Mouse (Mus musculus) G1E (cell line): Measurements from ENCODE around the gene Rpl10-ps3.

ENCODE experiments used
- CTCF ChIP-seq: IDR thresholded peaks from 2 replicates; pipeline ENCODE4 v1.5.1; 2012; ENCODE audit warnings: low read depth, low read length, inconsistent platforms, mixed read lengths
- GATA1 ChIP-seq: IDR thresholded peaks from 2 replicates; pipeline ENCODE4 v1.6.1; 2012; ENCODE audit warnings: borderline replicate concordance, low read length, inconsistent platforms, mixed read lengths
- TAL1 ChIP-seq: conservative IDR thresholded peaks from 2 replicates; pipeline ENCODE4 v1.6.1; 2012; ENCODE audit warnings: low read depth, low read length, inconsistent platforms, mixed read lengths

DNA sequence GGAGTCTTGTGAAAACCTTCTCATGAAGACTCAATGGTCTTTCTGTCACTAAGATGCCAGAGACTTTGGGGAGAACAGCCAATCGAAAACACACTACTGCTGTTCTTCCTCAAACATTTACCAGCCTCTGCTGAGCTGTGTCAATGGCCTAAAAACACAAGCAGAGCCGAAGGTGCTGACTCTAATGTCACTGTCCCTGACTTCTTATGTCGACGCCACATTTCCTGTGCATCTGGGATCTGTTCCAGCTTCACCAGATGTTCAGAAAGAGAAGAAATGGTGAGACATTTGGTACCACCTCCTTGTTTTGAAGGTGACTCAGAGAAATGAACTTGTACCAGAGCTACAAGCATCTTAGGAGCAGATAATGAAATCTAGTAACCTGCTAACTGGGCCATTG, 7.0 kb upstream of the Rpl10-ps3 start:
- TF ChIP-seq CTCF: no peak
- no peak for TF ChIP-seq GATA1
- no peak for TF ChIP-seq TAL1
